Mouse (Mus musculus): ENCODE results near the gene Csnk1e. TPM values are rescaled to one million over a fixed set of nuclear protein-coding genes. Genes with fewer than 3 reads are reported as not detected.

Csnk1e gene
- polyA plus RNA-seq, 1 experiment from 2014 or later: 213 TPM

GRCm38 (mm10) chr15:79411363-79412065, 43.9 kb downstream of the Csnk1e start:
- Histone ChIP-seq H3K27ac (ENCODE audit: low read depth, low read length) (no peak overlapping the region), H3K4me2 (ENCODE audit: low read depth) (no peak overlapping the region), H3K4me1 (ENCODE audit: control insufficient read depth, insufficient read depth, low read length) (no peaks in the 10 kb centered on the region), H3K36me3 (ENCODE audit: control insufficient read depth, insufficient read depth, low read length) (no peaks in the 10 kb centered on the region), H3K4me3 (ENCODE audit: low read depth, low read length) (no peak overlapping the region), H3K9ac (ENCODE audit: low read length) (no peak overlapping the region), H3K9me3 (ENCODE audit: control insufficient read depth, low read length) (no peaks in the 10 kb centered on the region), H3K27me3 (ENCODE audit: control insufficient read depth, insufficient read depth, low read length) (no peaks in the 10 kb centered on the region)
- DNase-seq (ENCODE audit: low spot score) (no peak), ATAC-seq (ENCODE audit: insufficient read depth, low FRiP score, low TSS enrichment) (no peak)
- 62% methylated on average over 10 of the region's 10 CpGs for WGBS

GRCm38 (mm10) chr15:79409077-79409573, 46.2 kb downstream of the Csnk1e start:
- Histone ChIP-seq H3K36me3 (ENCODE audit: control insufficient read depth, insufficient read depth, low read length) (no peaks in the 10 kb centered on the region), H3K27ac (ENCODE audit: low read depth, low read length) (no peak overlapping the region), H3K9me3 (ENCODE audit: control insufficient read depth, low read length) (no peaks in the 10 kb centered on the region), H3K9ac (ENCODE audit: low read length) (no peak overlapping the region), H3K4me1 (ENCODE audit: control insufficient read depth, insufficient read depth, low read length) (no peaks in the 10 kb centered on the region), H3K4me3 (ENCODE audit: low read depth, low read length) (no peak overlapping the region), H3K4me2 (ENCODE audit: low read depth) (no peak overlapping the region), H3K27me3 (ENCODE audit: control insufficient read depth, insufficient read depth, low read length) (no peaks in the 10 kb centered on the region)
- 96% methylated on average over 4 of the region's 4 CpGs for WGBS
- no peak for DNase-seq (ENCODE audit: low spot score)
- ATAC-seq (ENCODE audit: insufficient read depth, low FRiP score, low TSS enrichment): no peak

GRCm38 (mm10) chr15:79406564-79406963, 48.8 kb downstream of the Csnk1e start:
- no peaks in the 10 kb centered on the region for H3K9me3 ChIP-seq (ENCODE audit: control insufficient read depth, low read length)
- H3K27ac ChIP-seq (ENCODE audit: low read depth, low read length): no peak overlapping the region
- 82% methylated on average over 4 of the region's 4 CpGs for WGBS
- ATAC-seq (ENCODE audit: insufficient read depth, low FRiP score, low TSS enrichment): no peak
- H3K4me3 ChIP-seq (ENCODE audit: low read depth, low read length): no peak overlapping the region
- DNase-seq (ENCODE audit: low spot score): no peak
- peaks cover 12% of the 10 kb centered on the region for H3K4me1 ChIP-seq (ENCODE audit: control insufficient read depth, insufficient read depth, low read length)
- H3K9ac ChIP-seq (ENCODE audit: low read length): no peak overlapping the region
- no peak overlapping the region for H3K4me2 ChIP-seq (ENCODE audit: low read depth)
- H3K27me3 ChIP-seq (ENCODE audit: control insufficient read depth, insufficient read depth, low read length): no peaks in the 10 kb centered on the region
- H3K36me3 ChIP-seq (ENCODE audit: control insufficient read depth, insufficient read depth, low read length): no peaks in the 10 kb centered on the region

GRCm38 (mm10) chr15:79404277-79404676, 51.1 kb downstream of the Csnk1e start:
- no peak overlapping the region for H3K27ac ChIP-seq (ENCODE audit: low read depth, low read length)
- no peak overlapping the region for H3K4me2 ChIP-seq (ENCODE audit: low read depth)
- no peaks in the 10 kb centered on the region for H3K9me3 ChIP-seq (ENCODE audit: control insufficient read depth, low read length)
- ATAC-seq (ENCODE audit: insufficient read depth, low FRiP score, low TSS enrichment) (no peak), DNase-seq (ENCODE audit: low spot score) (no peak)
- no peak overlapping the region for H3K4me3 ChIP-seq (ENCODE audit: low read depth, low read length)
- peaks cover 25% of the 10 kb centered on the region for H3K4me1 ChIP-seq (ENCODE audit: control insufficient read depth, insufficient read depth, low read length)
- no peaks in the 10 kb centered on the region for H3K27me3 ChIP-seq (ENCODE audit: control insufficient read depth, insufficient read depth, low read length)
- 65% methylated on average over 1 of the region's 1 CpGs for whole genome bisulfite sequencing
- H3K9ac ChIP-seq (ENCODE audit: low read length): no peak overlapping the region
- no peaks in the 10 kb centered on the region for H3K36me3 ChIP-seq (ENCODE audit: control insufficient read depth, insufficient read depth, low read length)

GRCm38 (mm10) chr15:79403763-79404210, 51.6 kb downstream of the Csnk1e start:
- H3K36me3 ChIP-seq (ENCODE audit: control insufficient read depth, insufficient read depth, low read length): no peaks in the 10 kb centered on the region
- DNase-seq (ENCODE audit: low spot score) (no peak), ATAC-seq (ENCODE audit: insufficient read depth, low FRiP score, low TSS enrichment) (no peak)
- peak overlapping the region; percentile 57 for H3K4me2 ChIP-seq (ENCODE audit: low read depth)
- H3K9ac ChIP-seq (ENCODE audit: low read length): peak overlapping the region; percentile 82
- H3K9me3 ChIP-seq (ENCODE audit: control insufficient read depth, low read length): no peaks in the 10 kb centered on the region
- peak overlapping the region; percentile 96 for H3K4me3 ChIP-seq (ENCODE audit: low read depth, low read length)
- H3K27ac ChIP-seq (ENCODE audit: low read depth, low read length): no peak overlapping the region
- H3K4me1 ChIP-seq (ENCODE audit: control insufficient read depth, insufficient read depth, low read length): peaks cover 25% of the 10 kb centered on the region
- no peaks in the 10 kb centered on the region for H3K27me3 ChIP-seq (ENCODE audit: control insufficient read depth, insufficient read depth, low read length)
- WGBS: 23% methylated on average over 9 of the region's 9 CpGs

- Histone ChIP-seq H3K9me3 (ENCODE audit: control insufficient read depth, low read length) (no peaks in the 10 kb centered on the region), H3K36me3 (ENCODE audit: control insufficient read depth, insufficient read depth, low read length) (no peaks in the 10 kb centered on the region), H3K27ac (ENCODE audit: low read depth, low read length) (peak within 1 kb of the TSS; percentile 49), H3K4me3 (ENCODE audit: low read depth, low read length) (peak within 1 kb of the TSS; percentile 96), H3K4me1 (ENCODE audit: control insufficient read depth, insufficient read depth, low read length) (peaks cover 25% of the 10 kb centered on the region), H3K4me2 (ENCODE audit: low read depth) (peak within 1 kb of the TSS; percentile 57), H3K27me3 (ENCODE audit: control insufficient read depth, insufficient read depth, low read length) (no peaks in the 10 kb centered on the region), H3K9ac (ENCODE audit: low read length) (peak within 1 kb of the TSS; percentile 82)
- DNase-seq (ENCODE audit: low spot score) (peak; percentile 93), ATAC-seq (ENCODE audit: insufficient read depth, low FRiP score, low TSS enrichment) (peak; percentile 84)
- WGBS: under 1% methylated on average over 85 of the region's 90 CpGs
Measured at GRCm38 (mm10) chr15:79402836-79403762, 52.3 kb downstream of the Csnk1e start, which contains the start of gene Tmem184b. Tmem184b (minus strand) TSS chr15:79403569.

GRCm38 (mm10) chr15:79402176-79402575, 53.2 kb downstream of the Csnk1e start:
- no peak for ATAC-seq (ENCODE audit: insufficient read depth, low FRiP score, low TSS enrichment)
- no peak overlapping the region for H3K27ac ChIP-seq (ENCODE audit: low read depth, low read length)
- no peak for DNase-seq (ENCODE audit: low spot score)
- no peaks in the 10 kb centered on the region for H3K36me3 ChIP-seq (ENCODE audit: control insufficient read depth, insufficient read depth, low read length)
- H3K4me1 ChIP-seq (ENCODE audit: control insufficient read depth, insufficient read depth, low read length): peaks cover 25% of the 10 kb centered on the region
- no peaks in the 10 kb centered on the region for H3K9me3 ChIP-seq (ENCODE audit: control insufficient read depth, low read length)
- H3K4me3 ChIP-seq (ENCODE audit: low read depth, low read length): peak overlapping the region; percentile 96
- H3K27me3 ChIP-seq (ENCODE audit: control insufficient read depth, insufficient read depth, low read length): no peaks in the 10 kb centered on the region
- H3K9ac ChIP-seq (ENCODE audit: low read length): peak overlapping the region; percentile 82
- WGBS: 31% methylated on average over 5 of the region's 5 CpGs
- H3K4me2 ChIP-seq (ENCODE audit: low read depth): peak overlapping the region; percentile 57

GRCm38 (mm10) chr15:79400975-79401365, 54.4 kb downstream of the Csnk1e start:
- Histone ChIP-seq H3K4me1 (ENCODE audit: control insufficient read depth, insufficient read depth, low read length) (peaks cover 25% of the 10 kb centered on the region), H3K27me3 (ENCODE audit: control insufficient read depth, insufficient read depth, low read length) (no peaks in the 10 kb centered on the region), H3K4me3 (ENCODE audit: low read depth, low read length) (no peak overlapping the region), H3K27ac (ENCODE audit: low read depth, low read length) (0 out of 2 replicates have a peak overlapping the region, but pooled peaks have one; percentile 44), H3K9me3 (ENCODE audit: control insufficient read depth, low read length) (no peaks in the 10 kb centered on the region), H3K36me3 (ENCODE audit: control insufficient read depth, insufficient read depth, low read length) (no peaks in the 10 kb centered on the region), H3K4me2 (ENCODE audit: low read depth) (no peak overlapping the region), H3K9ac (ENCODE audit: low read length) (no peak overlapping the region; the same call in 1 of the 2 replicates)
- no peak for DNase-seq (ENCODE audit: low spot score)
- no peak for ATAC-seq (ENCODE audit: insufficient read depth, low FRiP score, low TSS enrichment)
- 68% methylated on average over 7 of the region's 7 CpGs for WGBS

Measured in neural tube, embryonic 11.5 days (tissue).